Mouse (Mus musculus) brain, embryonic 14.5 days (tissue): Measurements from ENCODE around the gene Psg16. TPM values are rescaled to one million over a fixed set of nuclear protein-coding genes. Genes with fewer than 3 reads are reported as not detected.

Source experiments
- DNase-seq: peaks from one replicate; pipeline ENCODE4 v3.0.0-alpha.2; 2011; ENCODE audit warnings: low read depth
- CTCF ChIP-seq: fragments of 200-500 bp; IDR thresholded peaks from 2 replicates; pipeline ENCODE4 v1.5.1; 2012; ENCODE audit warnings: inconsistent platforms, mild to moderate bottlenecking, moderate library complexity, borderline replicate concordance; ENCODE audit not compliant: insufficient read depth, insufficient read length; ENCODE audit errors: extremely low read depth
- POLR2A ChIP-seq: fragments of 200-500 bp; IDR thresholded peaks from 2 replicates; pipeline ENCODE4 v1.6.1; 2012; ENCODE audit warnings: mild to moderate bottlenecking, inconsistent platforms, borderline replicate concordance; ENCODE audit not compliant: poor library complexity, insufficient read depth, insufficient read length, severe bottlenecking; ENCODE audit errors: extremely low read depth
- polyA plus RNA-seq: library from polyadenylated mRNA; depleted of rRNA; stranded (reverse); fragments of >200 nt; gene quantifications from 2 replicates; pipeline ENCODE4 v1.2.3, GENCODE M21; 2012

Psg16 gene
- polyA plus RNA-seq, 1 experiment, result 2.7 TPM

- TF ChIP-seq POLR2A (no peak), CTCF (no peak)
- peak; percentile 51 for DNase-seq
Observed at GRCm38 (mm10) chr7:17038018-17038695, 35.7 kb upstream of the Psg16 start.

- DNase-seq, result no peak
- no peak for TF ChIP-seq CTCF
- TF ChIP-seq POLR2A, result no peak
Observed at GRCm38 (mm10) chr7:17039373-17039772, 34.5 kb upstream of the Psg16 start.

- no peak for TF ChIP-seq POLR2A
- no peak for TF ChIP-seq CTCF
- DNase-seq, result peak; percentile 45
Observed at GRCm38 (mm10) chr7:17045743-17046142, 28.1 kb upstream of the Psg16 start.

GRCm38 (mm10) chr7:17047041-17047682 is 26.7 kb upstream of the Psg16 start:
- no peak for TF ChIP-seq CTCF
- no peak for TF ChIP-seq POLR2A
- DNase-seq, result no peak

- no peak for DNase-seq
- TF ChIP-seq POLR2A (no peak), CTCF (no peak)
Observed at GRCm38 (mm10) chr7:17048431-17049190, 25.2 kb upstream of the Psg16 start.

- DNase-seq, result no peak
- TF ChIP-seq POLR2A (no peak), CTCF (no peak)
Observed at GRCm38 (mm10) chr7:17050491-17050890, 23.3 kb upstream of the Psg16 start.

- DNase-seq, result peak; percentile 72
- peak; percentile 84 for TF ChIP-seq CTCF
- TF ChIP-seq POLR2A, result no peak
Observed at GRCm38 (mm10) chr7:17050933-17051594, 22.8 kb upstream of the Psg16 start.

GRCm38 (mm10) chr7:17054325-17054989 is 19.4 kb upstream of the Psg16 start:
- DNase-seq, result no peak
- TF ChIP-seq POLR2A (no peak), CTCF (no peak)

- TF ChIP-seq POLR2A, result no peak
- TF ChIP-seq CTCF, result no peak
Observed at GRCm38 (mm10) chr7:17055287-17055946, 18.4 kb upstream of the Psg16 start.

GRCm38 (mm10) chr7:17056081-17056581 is 17.7 kb upstream of the Psg16 start:
- peak; percentile 92 for DNase-seq
- TF ChIP-seq CTCF, result no peak
- TF ChIP-seq POLR2A, result peak; percentile 21; the same call in 1 of the 2 replicates

More at GRCm38 (mm10) chr7:17055287-17055946, 18.4 kb upstream of the Psg16 start:
- DNase-seq, result no peak
